Mouse (Mus musculus): ENCODE results near the gene Lsm6.

DNA sequence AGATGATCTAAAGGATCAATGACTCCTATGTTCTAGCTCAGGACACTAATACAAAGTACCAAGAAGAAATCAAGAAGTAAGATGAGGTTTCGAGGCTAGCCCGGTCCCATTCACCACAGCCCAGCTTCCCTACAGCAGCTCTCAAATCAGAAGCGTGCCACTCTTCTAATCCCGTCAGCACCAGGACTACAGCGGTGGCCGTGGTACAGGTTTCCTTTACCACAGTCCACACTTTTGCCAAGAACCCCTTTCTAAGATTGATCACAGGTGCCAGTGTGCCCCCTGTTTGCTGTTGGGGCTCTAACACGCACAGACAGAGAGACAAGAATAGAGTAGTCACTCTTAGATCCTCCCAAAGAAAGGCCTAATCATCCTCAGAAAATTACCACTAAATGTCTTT, 36.5 kb upstream of the Lsm6 start:
- TF ChIP-seq POLR2A (IDR thresholded peaks at IDR 0.05; ENCODE audit: insufficient read depth, low read length) (no peak), CTCF (IDR thresholded peaks at IDR 0.05; ENCODE audit: low read depth, low read length) (no peak)

Measured in ES-Bruce4 (cell line).